Mouse (Mus musculus) thymus, adult 2 months (tissue): ENCODE results near the gene Slc9a9.

ENCODE experiments used
- CTCF ChIP-seq: fragments of 200-500 bp; IDR thresholded peaks from 2 replicates; pipeline ENCODE4 v1.5.1; 2012; ENCODE audit warnings: mild to moderate bottlenecking, control low read depth, low read length, moderate library complexity, borderline replicate concordance; ENCODE audit not compliant: control insufficient read depth, poor library complexity, insufficient read depth; ENCODE audit errors: extremely low read depth
- POLR2A ChIP-seq: fragments of 200-500 bp; IDR thresholded peaks from 2 replicates; pipeline ENCODE4 v1.6.1; 2012; ENCODE audit warnings: mild to moderate bottlenecking, low read length, control low read depth, moderate library complexity; ENCODE audit not compliant: control insufficient read depth, poor library complexity, insufficient read depth; ENCODE audit errors: extremely low read depth

DNA sequence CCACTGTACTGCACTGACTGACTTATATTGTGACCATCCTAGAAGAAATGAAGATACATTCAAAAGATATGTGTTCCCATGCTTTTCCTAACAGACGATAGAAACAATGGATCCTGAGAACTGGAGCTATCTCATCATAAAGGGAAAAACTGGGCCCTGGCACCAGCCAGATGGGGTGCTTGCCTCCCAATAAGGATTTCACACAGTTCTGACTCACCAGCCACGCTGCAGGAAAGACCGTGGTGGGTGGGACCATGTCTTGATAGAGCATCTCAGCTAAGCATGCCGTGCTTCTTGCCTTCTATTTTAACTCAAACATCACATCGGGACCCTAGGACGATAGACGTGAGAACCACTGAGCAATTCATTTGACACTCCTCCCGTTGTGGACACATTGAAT is 60.7 kb downstream of the Slc9a9 start:
- no peak for TF ChIP-seq CTCF
- TF ChIP-seq POLR2A: no peak
